Mouse (Mus musculus): Measurements from ENCODE around the gene Prh1. TPM values are rescaled to one million over a fixed set of nuclear protein-coding genes. Genes with fewer than 3 reads are reported as not detected.
"Not testable (repeated sequence)": the region's sequence is repeated elsewhere in the genome, so short reads cannot be mapped to it uniquely, and the experiment has no call there.

Gene Prh1
- not detected in 2 replicates for polyA plus RNA-seq (2012; rRNA removed)
- not detected in 2 replicates for polyA plus RNA-seq (2014; fragmentation: Nextera tagmentation; extraction: Ambion mirVana)

- not testable (repeated sequence) for H3K9me3 ChIP-seq (ENCODE audit: control insufficient read depth, low read length); H3K27ac ChIP-seq (replicated peaks; ENCODE audit: low read depth, low read length); H3K4me1 ChIP-seq (ENCODE audit: control insufficient read depth, insufficient read depth, low read length); ATAC-seq (ENCODE audit: low FRiP score, low read depth); H3K9ac ChIP-seq (ENCODE audit: low read depth, low read length, severe bottlenecking); H3K36me3 ChIP-seq (ENCODE audit: control insufficient read depth, insufficient read depth, low read length); H3K4me2 ChIP-seq (replicated peaks; ENCODE audit: low read depth, low read length, severe bottlenecking); H3K27me3 ChIP-seq (ENCODE audit: control insufficient read depth, insufficient read depth, low read length); DNase-seq (ENCODE audit: low spot score); H3K4me3 ChIP-seq (replicated peaks; ENCODE audit: low read length)
- 73% methylated on average over 1 of the region's 1 CpGs for WGBS
Observed at GRCm38 (mm10) chr6:132569509-132569908, at the start of gene Prh1. Gene Prh1, plus strand, starts transcription at chr6:132569809.

- not testable (repeated sequence) for H3K27me3 ChIP-seq (ENCODE audit: control insufficient read depth, insufficient read depth, low read length); H3K4me2 ChIP-seq (replicated peaks; ENCODE audit: low read depth, low read length, severe bottlenecking); H3K36me3 ChIP-seq (ENCODE audit: control insufficient read depth, insufficient read depth, low read length); DNase-seq (ENCODE audit: low spot score); H3K9ac ChIP-seq (ENCODE audit: low read depth, low read length, severe bottlenecking); H3K9me3 ChIP-seq (ENCODE audit: control insufficient read depth, low read length); H3K4me1 ChIP-seq (ENCODE audit: control insufficient read depth, insufficient read depth, low read length); ATAC-seq (ENCODE audit: low FRiP score, low read depth); H3K4me3 ChIP-seq (replicated peaks; ENCODE audit: low read length); H3K27ac ChIP-seq (replicated peaks; ENCODE audit: low read depth, low read length)
- WGBS: 61% methylated on average over 2 of the region's 2 CpGs
Observed at GRCm38 (mm10) chr6:132595613-132596012, 26.0 kb downstream of the Prh1 start, which contains the start of gene Prp2. Gene Prp2, plus strand, starts transcription at chr6:132595913.

Other genes starting within 250 kb of the Prh1 start
- not detected in 2 replicates for gene Gm8882, start 205.7 kb upstream of the Prh1 start, polyA plus RNA-seq (2012; rRNA removed)
- gene Gm8882, start 205.7 kb upstream of the Prh1 start, polyA plus RNA-seq (2014; fragmentation: Nextera tagmentation; extraction: Ambion mirVana): not detected in 2 replicates
- gene Prp2, start 26.1 kb downstream of the Prh1 start, polyA plus RNA-seq (2012; rRNA removed): not detected in 2 replicates
- not detected in 2 replicates for gene Prp2, start 26.1 kb downstream of the Prh1 start, polyA plus RNA-seq (2014; fragmentation: Nextera tagmentation; extraction: Ambion mirVana)
- not detected in 2 replicates for gene A630073D07Rik, start 81.7 kb downstream of the Prh1 start, polyA plus RNA-seq (2012; rRNA removed)
- gene A630073D07Rik, start 81.7 kb downstream of the Prh1 start, polyA plus RNA-seq (2014; fragmentation: Nextera tagmentation; extraction: Ambion mirVana): not detected in 2 replicates
- gene Tas2r120, start 87.1 kb downstream of the Prh1 start, polyA plus RNA-seq (2012; rRNA removed): not detected in 2 replicates
- not detected in 2 replicates for gene Tas2r120, start 87.1 kb downstream of the Prh1 start, polyA plus RNA-seq (2014; fragmentation: Nextera tagmentation; extraction: Ambion mirVana)
- gene Tas2r121, start 131.2 kb downstream of the Prh1 start, polyA plus RNA-seq (2012; rRNA removed): not detected in 2 replicates
- gene Tas2r121, start 131.2 kb downstream of the Prh1 start, polyA plus RNA-seq (2014; fragmentation: Nextera tagmentation; extraction: Ambion mirVana): not detected in 2 replicates
- not detected in 2 replicates for gene Tas2r122, start 142.1 kb downstream of the Prh1 start, polyA plus RNA-seq (2012; rRNA removed)
- not detected in 2 replicates for gene Tas2r122, start 142.1 kb downstream of the Prh1 start, polyA plus RNA-seq (2014; fragmentation: Nextera tagmentation; extraction: Ambion mirVana)
- gene Tas2r115, start 168.2 kb downstream of the Prh1 start, polyA plus RNA-seq (2012; rRNA removed): not detected in 2 replicates
- not detected in 2 replicates for gene Tas2r115, start 168.2 kb downstream of the Prh1 start, polyA plus RNA-seq (2014; fragmentation: Nextera tagmentation; extraction: Ambion mirVana)
- not detected in 2 replicates for gene Tas2r124, start 184.9 kb downstream of the Prh1 start, polyA plus RNA-seq (2012; rRNA removed)
- not detected in 2 replicates for gene Tas2r124, start 184.9 kb downstream of the Prh1 start, polyA plus RNA-seq (2014; fragmentation: Nextera tagmentation; extraction: Ambion mirVana)
- gene Tas2r102, start 192.3 kb downstream of the Prh1 start, polyA plus RNA-seq (2012; rRNA removed): not detected in 2 replicates
- not detected in 2 replicates for gene Tas2r102, start 192.3 kb downstream of the Prh1 start, polyA plus RNA-seq (2014; fragmentation: Nextera tagmentation; extraction: Ambion mirVana)
- gene Tas2r136, start 208.4 kb downstream of the Prh1 start, polyA plus RNA-seq (2012; rRNA removed): not detected in 2 replicates
- not detected in 2 replicates for gene Tas2r136, start 208.4 kb downstream of the Prh1 start, polyA plus RNA-seq (2014; fragmentation: Nextera tagmentation; extraction: Ambion mirVana)
- not detected in 2 replicates for gene Tas2r117, start 233.0 kb downstream of the Prh1 start, polyA plus RNA-seq (2012; rRNA removed)
- not detected in 2 replicates for gene Tas2r117, start 233.0 kb downstream of the Prh1 start, polyA plus RNA-seq (2014; fragmentation: Nextera tagmentation; extraction: Ambion mirVana)